Mouse (Mus musculus): Measurements from ENCODE around the gene Diras2. TPM values are rescaled to one million over a fixed set of nuclear protein-coding genes. Genes with fewer than 3 reads are reported as not detected.

Gene Diras2
- polyA plus RNA-seq, 1 experiment from 2014 or later = 0.40 TPM

GRCm38 (mm10) chr13:52475264-52475663, 55.8 kb downstream of the Diras2 start:
- Histone ChIP-seq H3K9me3 (ENCODE audit: control insufficient read depth, low read length) (no peaks in the 10 kb centered on the region), H3K4me3 (ENCODE audit: low read depth, low read length) (no peak overlapping the region), H3K4me1 (replicated peaks; ENCODE audit: control insufficient read depth, insufficient read depth, low read length) (no peaks in the 10 kb centered on the region), H3K27me3 (ENCODE audit: control insufficient read depth, insufficient read depth, low read length) (no peaks in the 10 kb centered on the region), H3K4me2 (replicated peaks; ENCODE audit: low read depth, low read length) (no peak overlapping the region), H3K27ac (ENCODE audit: low read depth, low read length) (no peak overlapping the region), H3K36me3 (ENCODE audit: control insufficient read depth, insufficient read depth, low read length) (no peaks in the 10 kb centered on the region), H3K9ac (ENCODE audit: low read depth, low read length) (no peak overlapping the region)
- DNase-seq (ENCODE audit: low spot score) = no peak
- 87% methylated on average over 10 of the region's 10 CpGs for WGBS
- no peak for ATAC-seq (ENCODE audit: low FRiP score)

GRCm38 (mm10) chr13:52474807-52475206, 56.3 kb downstream of the Diras2 start:
- Histone ChIP-seq H3K36me3 (ENCODE audit: control insufficient read depth, insufficient read depth, low read length) (no peaks in the 10 kb centered on the region), H3K27me3 (ENCODE audit: control insufficient read depth, insufficient read depth, low read length) (no peaks in the 10 kb centered on the region), H3K4me2 (replicated peaks; ENCODE audit: low read depth, low read length) (no peak overlapping the region), H3K27ac (ENCODE audit: low read depth, low read length) (no peak overlapping the region), H3K4me3 (ENCODE audit: low read depth, low read length) (no peak overlapping the region), H3K4me1 (replicated peaks; ENCODE audit: control insufficient read depth, insufficient read depth, low read length) (no peaks in the 10 kb centered on the region), H3K9ac (ENCODE audit: low read depth, low read length) (no peak overlapping the region), H3K9me3 (ENCODE audit: control insufficient read depth, low read length) (no peaks in the 10 kb centered on the region)
- no peak for ATAC-seq (ENCODE audit: low FRiP score)
- no peak for DNase-seq (ENCODE audit: low spot score)
- WGBS = 81% methylated on average over 3 of the region's 3 CpGs

DNA sequence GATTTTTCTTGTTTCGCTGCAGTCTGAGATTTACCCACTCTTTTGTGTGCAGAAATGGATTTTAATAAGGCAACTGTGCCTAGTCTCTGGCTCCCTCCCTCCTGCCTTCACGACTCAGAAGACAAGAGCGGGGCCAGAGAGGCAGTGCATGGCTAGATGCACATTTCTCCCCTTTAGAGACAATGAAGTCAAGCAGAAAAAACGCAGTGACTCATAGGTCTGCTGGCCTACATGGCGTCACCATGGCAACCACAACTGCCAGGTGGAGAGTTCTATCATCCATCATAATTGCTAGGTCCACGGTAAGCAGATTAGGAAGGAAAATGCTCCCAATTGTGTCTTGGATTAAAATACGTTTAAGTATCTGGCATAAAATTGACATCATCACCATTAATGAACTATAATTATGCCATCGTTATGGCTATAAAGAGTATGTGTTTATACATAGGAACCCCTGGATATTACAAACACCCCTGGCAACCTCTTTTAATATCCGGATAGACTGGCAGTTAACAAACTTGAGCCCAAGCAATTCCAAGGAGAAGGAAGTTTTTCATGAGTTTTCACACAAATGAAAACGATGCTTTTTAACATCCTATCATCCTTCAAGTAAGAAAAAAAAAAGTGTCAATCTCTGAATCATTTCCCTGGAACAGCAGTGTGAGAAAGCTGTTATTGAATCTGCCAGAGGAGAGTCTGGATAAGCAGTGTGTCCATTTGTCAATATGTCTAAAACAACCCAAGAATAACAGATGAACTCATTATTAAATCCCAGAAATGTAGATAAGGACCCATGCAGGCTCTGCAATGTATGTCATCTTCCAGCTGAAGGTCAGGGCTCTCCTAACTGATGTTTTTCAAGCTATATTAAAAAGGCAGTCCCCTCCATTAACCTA, 61.0 kb downstream of the Diras2 start:
- Histone ChIP-seq H3K36me3 (ENCODE audit: control insufficient read depth, insufficient read depth, low read length) (no peaks in the 10 kb centered on the region), H3K27ac (ENCODE audit: low read depth, low read length) (peak overlapping the region; percentile 27; the same call in 1 of the 2 replicates), H3K4me3 (ENCODE audit: low read depth, low read length) (no peak overlapping the region), H3K9me3 (ENCODE audit: control insufficient read depth, low read length) (no peaks in the 10 kb centered on the region), H3K4me2 (replicated peaks; ENCODE audit: low read depth, low read length) (no peak overlapping the region), H3K27me3 (ENCODE audit: control insufficient read depth, insufficient read depth, low read length) (no peaks in the 10 kb centered on the region), H3K9ac (ENCODE audit: low read depth, low read length) (no peak overlapping the region; the same call in 1 of the 2 replicates), H3K4me1 (replicated peaks; ENCODE audit: control insufficient read depth, insufficient read depth, low read length) (no peaks in the 10 kb centered on the region)
- peak; percentile 81 for DNase-seq (ENCODE audit: low spot score)
- 38% methylated on average over 10 of the region's 10 CpGs for WGBS
- ATAC-seq (ENCODE audit: low FRiP score) = peak; percentile 91

DNA sequence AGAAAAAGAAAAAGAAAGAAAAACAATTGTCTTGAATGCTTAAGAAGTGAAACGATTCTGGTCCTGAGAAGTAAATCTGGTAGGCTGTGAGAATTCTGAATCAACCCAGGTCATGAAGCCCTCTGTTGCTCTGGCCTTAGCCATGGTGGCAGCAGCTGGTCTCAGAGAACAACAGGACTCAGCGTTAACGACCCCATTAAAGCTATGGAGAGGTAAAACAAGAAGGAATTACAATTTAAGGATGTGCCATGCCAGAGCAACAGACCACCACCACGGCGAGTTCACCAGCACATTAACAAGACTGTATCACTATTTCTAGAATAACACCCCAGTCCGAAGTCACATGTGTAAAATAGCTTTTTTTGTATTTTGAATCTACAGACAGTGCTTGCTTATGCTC, 65.9 kb downstream of the Diras2 start:
- no peak for DNase-seq (ENCODE audit: low spot score)
- Histone ChIP-seq H3K4me1 (replicated peaks; ENCODE audit: control insufficient read depth, insufficient read depth, low read length) (no peaks in the 10 kb centered on the region), H3K36me3 (ENCODE audit: control insufficient read depth, insufficient read depth, low read length) (no peaks in the 10 kb centered on the region), H3K4me3 (ENCODE audit: low read depth, low read length) (no peak overlapping the region), H3K9ac (ENCODE audit: low read depth, low read length) (no peak overlapping the region), H3K27ac (ENCODE audit: low read depth, low read length) (no peak overlapping the region), H3K9me3 (ENCODE audit: control insufficient read depth, low read length) (no peaks in the 10 kb centered on the region), H3K27me3 (ENCODE audit: control insufficient read depth, insufficient read depth, low read length) (no peaks in the 10 kb centered on the region), H3K4me2 (replicated peaks; ENCODE audit: low read depth, low read length) (no peak overlapping the region)
- ATAC-seq (ENCODE audit: low FRiP score) = no peak
- 81% methylated on average over 6 of the region's 6 CpGs for WGBS

DNA sequence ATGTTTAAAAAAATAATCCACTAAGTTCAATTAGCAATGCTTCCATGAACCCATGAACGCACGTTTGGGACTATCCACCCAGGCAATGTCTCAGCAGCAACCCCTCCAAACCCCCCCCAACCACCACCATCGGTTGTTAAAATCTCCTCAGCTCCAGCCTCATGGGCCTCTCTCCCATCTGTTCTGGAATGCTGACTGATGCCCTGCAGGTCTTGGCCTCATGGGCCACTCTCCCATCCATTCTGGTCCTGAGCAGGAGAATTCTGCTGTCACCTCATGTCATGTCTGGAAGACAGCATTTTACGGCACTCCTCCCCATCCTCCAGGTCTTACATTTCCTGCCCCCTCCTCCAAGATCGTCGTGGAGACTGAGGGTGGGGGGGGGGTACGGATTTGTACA, 71.1 kb downstream of the Diras2 start:
- H3K36me3 ChIP-seq (ENCODE audit: control insufficient read depth, insufficient read depth, low read length) = no peaks in the 10 kb centered on the region
- H3K9ac ChIP-seq (ENCODE audit: low read depth, low read length) = no peak overlapping the region
- no peaks in the 10 kb centered on the region for H3K27me3 ChIP-seq (ENCODE audit: control insufficient read depth, insufficient read depth, low read length)
- H3K9me3 ChIP-seq (ENCODE audit: control insufficient read depth, low read length) = no peaks in the 10 kb centered on the region
- no peaks in the 10 kb centered on the region for H3K4me1 ChIP-seq (replicated peaks; ENCODE audit: control insufficient read depth, insufficient read depth, low read length)
- ATAC-seq (ENCODE audit: low FRiP score) (no peak), DNase-seq (ENCODE audit: low spot score) (no peak)
- no peak overlapping the region for H3K4me3 ChIP-seq (ENCODE audit: low read depth, low read length)
- H3K4me2 ChIP-seq (replicated peaks; ENCODE audit: low read depth, low read length) = no peak overlapping the region
- WGBS = 67% methylated on average over 7 of the region's 7 CpGs
- no peak overlapping the region for H3K27ac ChIP-seq (ENCODE audit: low read depth, low read length)

DNA sequence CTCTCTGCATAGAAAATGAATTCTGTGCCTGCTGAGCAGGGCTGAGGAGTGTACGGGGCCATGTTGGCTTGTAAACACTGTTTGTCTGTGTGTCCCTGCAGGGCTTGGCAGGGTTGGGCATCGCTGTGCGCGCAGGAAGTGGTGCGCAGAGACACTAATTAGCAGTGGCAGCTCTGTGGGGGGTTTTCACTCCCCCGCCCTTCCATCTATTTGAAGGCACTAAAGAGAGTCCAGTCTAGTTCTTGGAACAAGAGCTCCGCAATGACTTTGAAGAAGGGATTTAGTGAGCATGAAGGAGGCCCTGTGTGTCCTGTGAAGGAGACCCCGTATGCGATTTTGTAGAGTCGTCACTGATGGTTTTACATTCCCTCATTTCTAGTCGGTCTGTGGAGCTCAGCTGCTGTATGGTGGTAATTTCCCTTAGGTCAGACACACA, 73.2 kb downstream of the Diras2 start:
- 54% methylated on average over 11 of the region's 11 CpGs for WGBS
- H3K9me3 ChIP-seq (ENCODE audit: control insufficient read depth, low read length) = no peaks in the 10 kb centered on the region
- H3K27ac ChIP-seq (ENCODE audit: low read depth, low read length) = no peak overlapping the region
- DNase-seq (ENCODE audit: low spot score) (peak; percentile 33), ATAC-seq (ENCODE audit: low FRiP score) (no peak)
- H3K4me2 ChIP-seq (replicated peaks; ENCODE audit: low read depth, low read length) = no peak overlapping the region
- no peaks in the 10 kb centered on the region for H3K27me3 ChIP-seq (ENCODE audit: control insufficient read depth, insufficient read depth, low read length)
- H3K4me1 ChIP-seq (replicated peaks; ENCODE audit: control insufficient read depth, insufficient read depth, low read length) = no peaks in the 10 kb centered on the region
- H3K36me3 ChIP-seq (ENCODE audit: control insufficient read depth, insufficient read depth, low read length) = no peaks in the 10 kb centered on the region
- H3K9ac ChIP-seq (ENCODE audit: low read depth, low read length) = no peak overlapping the region
- no peak overlapping the region for H3K4me3 ChIP-seq (ENCODE audit: low read depth, low read length)

DNA sequence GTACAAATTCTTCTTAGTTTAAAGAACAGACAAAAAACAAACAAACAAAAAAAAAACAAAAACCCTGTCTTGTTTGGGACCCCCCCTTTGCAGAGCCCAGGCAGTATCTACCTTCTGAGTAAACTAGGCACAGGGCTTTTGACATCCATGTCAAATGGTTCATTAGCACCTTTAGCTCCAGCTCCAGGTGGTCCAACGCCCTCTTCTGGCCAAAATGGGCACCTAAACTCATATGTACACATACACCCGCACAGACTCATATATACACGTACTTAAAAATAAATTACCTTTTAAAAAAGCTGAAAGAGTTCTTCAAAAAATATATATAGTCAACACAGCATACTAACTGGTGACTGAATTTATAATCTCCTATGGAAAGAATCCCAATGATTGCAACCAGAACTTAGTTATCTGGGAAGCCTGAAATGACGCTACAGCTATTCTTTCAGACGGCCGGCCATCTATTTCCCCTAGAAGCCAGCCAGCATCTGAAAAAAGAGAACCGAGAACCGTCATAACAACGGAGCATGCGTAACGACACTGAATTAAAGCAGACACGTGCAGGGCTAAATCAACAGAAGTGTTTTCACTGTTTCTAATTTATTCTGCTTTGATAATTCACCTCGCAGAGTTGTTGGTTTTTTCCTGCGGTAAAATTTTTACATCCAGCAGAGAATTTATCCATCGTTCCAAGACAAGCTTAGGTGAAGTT, 73.7 kb downstream of the Diras2 start:
- WGBS = 74% methylated on average over 15 of the region's 15 CpGs
- Histone ChIP-seq H3K4me1 (replicated peaks; ENCODE audit: control insufficient read depth, insufficient read depth, low read length) (no peaks in the 10 kb centered on the region), H3K27ac (ENCODE audit: low read depth, low read length) (no peak overlapping the region), H3K4me2 (replicated peaks; ENCODE audit: low read depth, low read length) (no peak overlapping the region), H3K36me3 (ENCODE audit: control insufficient read depth, insufficient read depth, low read length) (no peaks in the 10 kb centered on the region), H3K9ac (ENCODE audit: low read depth, low read length) (no peak overlapping the region), H3K4me3 (ENCODE audit: low read depth, low read length) (no peak overlapping the region), H3K27me3 (ENCODE audit: control insufficient read depth, insufficient read depth, low read length) (no peaks in the 10 kb centered on the region), H3K9me3 (ENCODE audit: control insufficient read depth, low read length) (no peaks in the 10 kb centered on the region)
- DNase-seq (ENCODE audit: low spot score) (no peak), ATAC-seq (ENCODE audit: low FRiP score) (no peak)

DNA sequence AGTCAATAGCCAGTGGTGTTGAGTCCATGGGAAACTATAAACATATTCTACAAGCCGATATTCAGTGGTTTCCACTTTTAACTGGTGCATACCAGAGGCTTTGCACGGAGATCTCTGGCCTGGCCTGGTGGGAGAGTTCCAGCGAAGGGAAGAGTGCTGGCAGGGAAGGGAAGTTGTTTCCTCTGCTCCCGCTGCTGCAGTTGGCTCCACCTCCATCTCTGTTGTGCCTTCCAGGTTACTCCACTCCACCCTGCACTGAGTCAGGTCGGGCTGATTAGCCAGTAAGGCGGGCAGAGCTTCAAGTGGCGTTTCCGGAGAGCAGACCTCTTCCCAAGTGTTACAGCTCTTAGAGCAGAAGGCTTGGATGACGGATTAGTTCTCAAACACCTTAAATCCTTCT, 75.8 kb downstream of the Diras2 start:
- H3K27me3 ChIP-seq (ENCODE audit: control insufficient read depth, insufficient read depth, low read length) = no peaks in the 10 kb centered on the region
- no peak overlapping the region for H3K4me2 ChIP-seq (replicated peaks; ENCODE audit: low read depth, low read length)
- H3K4me1 ChIP-seq (replicated peaks; ENCODE audit: control insufficient read depth, insufficient read depth, low read length) = no peaks in the 10 kb centered on the region
- H3K27ac ChIP-seq (ENCODE audit: low read depth, low read length) = no peak overlapping the region
- WGBS = 50% methylated on average over 9 of the region's 9 CpGs
- H3K9ac ChIP-seq (ENCODE audit: low read depth, low read length) = no peak overlapping the region
- no peak for DNase-seq (ENCODE audit: low spot score)
- H3K36me3 ChIP-seq (ENCODE audit: control insufficient read depth, insufficient read depth, low read length) = no peaks in the 10 kb centered on the region
- no peak overlapping the region for H3K4me3 ChIP-seq (ENCODE audit: low read depth, low read length)
- no peaks in the 10 kb centered on the region for H3K9me3 ChIP-seq (ENCODE audit: control insufficient read depth, low read length)
- no peak for ATAC-seq (ENCODE audit: low FRiP score)
